Mouse (Mus musculus): ENCODE data around the gene Lig1.

DNA sequence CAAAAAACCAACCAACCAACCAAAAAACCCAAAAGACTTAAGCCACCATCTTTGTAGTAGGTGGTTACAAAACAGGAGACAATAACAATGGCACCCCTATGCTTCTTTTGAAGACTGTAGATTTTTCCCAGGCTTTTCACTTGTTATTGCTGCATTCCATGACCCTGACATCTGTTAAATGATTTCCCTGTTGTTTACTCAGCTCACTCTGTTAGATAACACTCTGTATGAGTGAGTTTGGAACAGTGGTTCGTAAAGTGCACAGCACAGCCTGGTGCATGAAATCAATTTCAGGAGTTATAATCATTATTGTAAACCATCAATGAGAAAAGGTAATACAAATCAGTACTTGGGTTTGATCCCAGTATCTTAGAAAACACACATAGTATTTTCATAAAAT, 5.4 kb upstream of the Lig1 start:
- TF ChIP-seq CTCF (IDR thresholded peaks at IDR 0.05; ENCODE audit: control insufficient read depth, insufficient read depth, low read length) (no peak), POLR2A (IDR thresholded peaks at IDR 0.05; ENCODE audit: borderline replicate concordance, control insufficient read depth, low read depth, low read length) (no peak)
